Mouse (Mus musculus) ES-Bruce4 (cell line): ENCODE data around the gene Adgrl2. TPM values are rescaled to one million over a fixed set of nuclear protein-coding genes. Genes with fewer than 3 reads are reported as not detected.

Experiments
- H3K27ac ChIP-seq: 2 replicates; pipeline ENCODE4 v1.5.1; 2012; ENCODE audit warnings: low read length, inconsistent platforms; ENCODE audit not compliant: insufficient read depth
- H3K27me3 ChIP-seq: 2 replicates; pipeline ENCODE4 v1.6.1; 2012; ENCODE audit warnings: mild to moderate bottlenecking, low read length, inconsistent platforms; ENCODE audit not compliant: control insufficient read depth, poor library complexity, insufficient read depth, severe bottlenecking
- H3K36me3 ChIP-seq: 2 replicates; pipeline ENCODE4 v1.6.1; 2012; ENCODE audit warnings: inconsistent platforms, mild to moderate bottlenecking, low read length, moderate library complexity; ENCODE audit not compliant: control insufficient read depth, poor library complexity, insufficient read depth, severe bottlenecking
- H3K4me1 ChIP-seq: one replicate; pipeline ENCODE4 v1.8.1; 2011; ENCODE audit warnings: low read length; ENCODE audit not compliant: control insufficient read depth, insufficient read depth
- H3K4me3 ChIP-seq: 2 replicates; pipeline ENCODE4 v1.5.1; 2011; ENCODE audit warnings: low read depth, mild to moderate bottlenecking, low read length
- H3K9ac ChIP-seq: 2 replicates; pipeline ENCODE4 v1.6.1; 2012; ENCODE audit warnings: low read depth, mild to moderate bottlenecking, inconsistent platforms; ENCODE audit not compliant: poor library complexity, severe bottlenecking
- H3K9me3 ChIP-seq: replicated peaks from 2 replicates; pipeline ENCODE4 v1.6.1; 2012; ENCODE audit warnings: mild to moderate bottlenecking, low read length, inconsistent platforms; ENCODE audit not compliant: control insufficient read depth, poor library complexity, insufficient read depth, severe bottlenecking
- CTCF ChIP-seq: IDR thresholded peaks from one replicate; pipeline ENCODE4 v1.8.1; 2011; ENCODE audit warnings: low read depth, low read length
- EP300 ChIP-seq: IDR thresholded peaks from 2 replicates; pipeline ENCODE4 v1.6.1; 2011; ENCODE audit warnings: low read depth, low read length; ENCODE audit not compliant: insufficient read depth
- POLR2A ChIP-seq: IDR thresholded peaks from one replicate; pipeline ENCODE4 v1.8.1; 2011; ENCODE audit warnings: low read length; ENCODE audit not compliant: insufficient read depth
- polyA plus RNA-seq: library from polyadenylated mRNA; stranded (reverse); fragments of >200 nt; gene quantifications from 2 replicates; pipeline ENCODE4 v1.2.4, GENCODE M21; 2011; ENCODE audit warnings: low read depth; ENCODE audit not compliant: missing spikeins, insufficient read depth, insufficient read length

The Adgrl2 gene
- polyA plus RNA-seq, 1 experiment: 133 TPM

DNA sequence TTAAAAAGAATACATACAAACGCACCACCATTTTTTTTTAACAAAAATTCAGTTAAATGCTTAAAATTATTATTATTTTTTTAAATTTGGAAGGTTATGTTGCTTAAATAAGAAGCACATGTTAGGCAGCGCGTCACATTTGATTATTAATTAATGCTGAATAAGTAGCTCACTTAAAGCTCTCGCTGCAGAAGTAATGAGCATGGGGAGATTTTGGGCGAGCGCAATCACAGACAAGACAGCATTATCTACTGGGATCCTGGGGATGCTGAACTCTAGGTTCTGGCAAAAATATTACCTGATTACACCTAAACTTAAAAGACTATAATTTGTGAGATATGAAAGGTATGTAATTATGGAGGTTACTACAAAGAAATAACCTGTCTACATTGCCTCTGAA lies 77.8 kb downstream of the Adgrl2 start:
- Histone ChIP-seq H3K36me3 (no peaks in the 10 kb centered on the region), H3K9ac (no peak overlapping the region), H3K9me3 (no peaks in the 10 kb centered on the region), H3K4me3 (no peak overlapping the region), H3K27ac (no peak overlapping the region), H3K27me3 (no peaks in the 10 kb centered on the region), H3K4me1 (no peaks in the 10 kb centered on the region)
- TF ChIP-seq CTCF: no peak
- no peak for TF ChIP-seq EP300
- no peak for TF ChIP-seq POLR2A

DNA sequence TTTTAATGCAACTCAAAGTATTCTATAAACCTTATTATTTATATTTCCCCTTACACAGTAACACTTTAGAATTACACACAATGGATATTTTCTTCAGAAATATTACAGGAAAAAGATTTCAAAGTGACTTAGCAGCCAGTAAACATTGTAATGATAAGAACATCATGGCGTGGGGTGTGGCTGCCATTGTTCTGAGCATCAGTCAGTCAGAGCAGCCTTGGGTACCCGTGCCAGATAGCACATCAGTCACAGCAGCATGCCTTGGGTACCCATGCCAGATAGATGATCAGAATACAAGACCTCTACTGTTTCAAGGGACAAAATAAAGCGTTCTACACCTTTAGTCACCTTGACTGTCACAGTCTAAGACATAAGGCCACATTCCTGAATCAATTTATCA lies 82.5 kb downstream of the Adgrl2 start:
- TF ChIP-seq POLR2A (no peak), CTCF (no peak)
- H3K4me1 ChIP-seq: no peaks in the 10 kb centered on the region
- no peaks in the 10 kb centered on the region for H3K9me3 ChIP-seq
- no peak overlapping the region for H3K9ac ChIP-seq
- H3K27ac ChIP-seq: no peak overlapping the region
- no peaks in the 10 kb centered on the region for H3K36me3 ChIP-seq
- H3K4me3 ChIP-seq: no peak overlapping the region
- H3K27me3 ChIP-seq: no peaks in the 10 kb centered on the region

DNA sequence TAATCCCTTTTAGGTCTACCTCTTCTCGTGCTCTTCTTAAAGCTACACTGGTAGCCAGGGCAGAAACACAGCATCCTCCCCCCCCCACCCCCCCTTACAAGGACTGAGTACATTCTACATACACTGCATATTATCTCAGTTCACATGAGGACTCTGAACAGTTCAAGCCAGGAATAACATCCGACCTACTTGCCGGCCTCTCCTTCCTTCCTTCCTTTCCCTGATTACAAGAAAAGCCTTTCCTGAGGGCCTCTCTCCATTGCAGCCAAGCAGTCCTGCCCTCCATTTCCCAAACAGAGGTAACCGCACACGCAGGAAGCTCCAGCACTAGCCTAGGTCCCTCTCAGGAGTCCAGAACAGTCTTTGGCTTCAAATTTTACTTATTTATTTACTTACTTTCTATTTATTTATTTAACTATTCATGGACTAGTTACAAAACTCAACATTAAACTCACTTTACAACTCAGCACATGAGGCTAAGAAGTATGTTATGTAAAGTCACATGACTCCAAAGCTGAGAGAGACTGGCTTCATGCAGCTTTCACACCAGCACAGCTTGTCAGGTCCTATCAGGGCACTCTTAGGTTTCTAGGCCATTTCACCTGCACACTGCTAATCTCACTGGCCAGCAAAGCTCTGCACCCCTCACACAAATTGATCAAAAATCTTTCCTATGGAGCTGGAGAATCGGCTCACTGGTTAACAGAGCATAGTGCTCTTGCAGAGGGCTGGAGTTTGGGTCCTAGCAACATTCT lies 83.2 kb downstream of the Adgrl2 start:
- H3K4me1 ChIP-seq: no peaks in the 10 kb centered on the region
- H3K27ac ChIP-seq: no peak overlapping the region
- no peaks in the 10 kb centered on the region for H3K9me3 ChIP-seq
- H3K9ac ChIP-seq: no peak overlapping the region
- H3K36me3 ChIP-seq: no peaks in the 10 kb centered on the region
- no peak overlapping the region for H3K4me3 ChIP-seq
- no peaks in the 10 kb centered on the region for H3K27me3 ChIP-seq
- no peak for TF ChIP-seq CTCF
- TF ChIP-seq EP300: no peak
- TF ChIP-seq POLR2A: no peak

DNA sequence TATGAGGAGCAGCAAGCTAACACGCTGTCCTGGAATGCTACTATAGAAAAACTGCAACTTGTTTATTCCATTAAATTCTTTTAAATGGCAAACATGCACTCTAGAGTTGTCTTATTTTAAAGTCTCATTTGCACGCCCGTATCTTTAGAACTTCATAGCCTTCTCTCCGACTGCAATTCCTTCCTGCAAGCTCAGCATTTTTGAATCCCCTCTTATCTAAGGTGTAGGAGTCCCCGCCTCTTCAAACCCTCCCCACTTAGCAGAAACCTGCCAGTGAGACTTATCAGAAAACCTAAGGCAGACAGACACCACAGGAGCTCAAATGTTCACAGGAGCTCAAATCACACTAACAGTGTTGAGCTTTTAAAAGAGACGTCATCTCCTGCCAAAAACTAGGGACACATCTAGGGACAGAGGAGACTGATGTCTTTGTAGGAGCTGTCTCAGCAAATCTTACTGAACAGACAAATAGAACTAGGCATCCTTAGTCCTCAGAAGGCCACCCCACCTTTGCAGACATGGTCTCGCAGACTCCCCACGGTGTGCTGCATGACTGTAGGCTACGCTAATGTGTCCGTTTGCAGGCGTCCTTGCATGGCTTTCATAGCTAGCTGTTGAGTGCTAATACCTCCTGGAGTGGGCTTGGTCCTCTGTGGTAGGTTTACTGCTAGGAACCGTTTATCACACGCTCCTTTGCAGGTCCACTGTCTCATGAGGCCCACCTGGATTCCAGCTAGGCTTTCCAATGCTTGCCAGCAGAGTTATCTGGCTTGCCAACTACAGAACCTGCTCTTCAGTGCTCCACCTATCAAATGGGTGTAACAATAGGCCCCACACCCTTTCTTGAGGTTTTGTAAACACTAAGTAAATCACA lies 84.2 kb downstream of the Adgrl2 start:
- Histone ChIP-seq H3K4me1 (no peaks in the 10 kb centered on the region), H3K27me3 (no peaks in the 10 kb centered on the region), H3K36me3 (no peaks in the 10 kb centered on the region), H3K9me3 (no peaks in the 10 kb centered on the region), H3K4me3 (no peak overlapping the region), H3K27ac (no peak overlapping the region), H3K9ac (no peak overlapping the region)
- no peak for TF ChIP-seq POLR2A
- no peak for TF ChIP-seq EP300
- TF ChIP-seq CTCF: no peak

DNA sequence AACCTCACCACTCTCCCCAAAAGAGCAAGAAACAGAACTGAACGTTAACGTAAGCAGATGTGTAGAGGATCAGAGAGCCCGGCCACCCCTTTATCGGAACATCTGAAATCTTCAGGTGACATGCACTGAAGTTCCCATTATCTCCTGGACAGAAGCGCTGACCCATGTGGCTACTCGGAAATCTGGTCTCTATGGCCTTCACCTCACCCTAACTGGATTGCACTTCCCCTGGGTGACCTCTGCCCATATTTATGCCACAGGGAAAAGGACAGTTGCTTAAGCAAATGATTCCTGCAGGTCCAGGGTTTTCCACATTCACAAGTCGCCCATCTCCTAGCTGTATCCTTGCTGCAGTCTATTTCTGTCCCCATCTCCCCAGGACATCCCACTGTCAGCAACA lies 84.9 kb downstream of the Adgrl2 start:
- Histone ChIP-seq H3K9ac (no peak overlapping the region), H3K4me3 (no peak overlapping the region), H3K4me1 (no peaks in the 10 kb centered on the region), H3K27me3 (no peaks in the 10 kb centered on the region), H3K36me3 (no peaks in the 10 kb centered on the region), H3K27ac (no peak overlapping the region), H3K9me3 (no peaks in the 10 kb centered on the region)
- TF ChIP-seq CTCF: no peak
- no peak for TF ChIP-seq EP300
- TF ChIP-seq POLR2A: no peak

DNA sequence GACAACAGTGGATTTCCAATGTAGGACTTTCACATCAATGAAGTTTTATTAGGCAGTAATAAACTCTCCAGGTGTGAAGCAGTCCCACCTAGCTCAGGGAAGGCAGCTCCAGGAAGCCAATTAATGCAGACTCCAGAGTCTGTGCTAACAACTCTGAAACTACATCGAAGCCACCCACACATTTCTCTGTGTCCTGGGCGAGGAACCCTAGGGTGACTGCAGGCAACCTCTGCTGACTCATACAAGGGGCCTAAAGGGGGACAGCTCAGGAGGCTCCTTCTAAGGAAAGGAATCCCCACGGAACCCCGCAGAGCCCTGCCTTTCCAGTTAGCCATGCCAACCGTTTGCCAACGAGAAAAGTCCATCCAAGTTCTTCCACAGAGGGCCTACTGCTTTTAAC lies 90.5 kb downstream of the Adgrl2 start:
- no peak overlapping the region for H3K4me3 ChIP-seq
- peaks cover 2% of the 10 kb centered on the region for H3K4me1 ChIP-seq
- TF ChIP-seq EP300 (no peak), POLR2A (no peak), CTCF (no peak)
- H3K9ac ChIP-seq: no peak overlapping the region
- H3K36me3 ChIP-seq: no peaks in the 10 kb centered on the region
- H3K27me3 ChIP-seq: no peaks in the 10 kb centered on the region
- H3K27ac ChIP-seq: no peak overlapping the region
- H3K9me3 ChIP-seq: no peaks in the 10 kb centered on the region
